Mouse (Mus musculus): ENCODE measurements around the gene Slc39a11. TPM values are rescaled to one million over a fixed set of nuclear protein-coding genes. Genes with fewer than 3 reads are reported as not detected.

Slc39a11 gene
- total RNA-seq, 4 experiments from 2014 or later, result 32.5 to 40.2 (median 36.8) TPM

DNA sequence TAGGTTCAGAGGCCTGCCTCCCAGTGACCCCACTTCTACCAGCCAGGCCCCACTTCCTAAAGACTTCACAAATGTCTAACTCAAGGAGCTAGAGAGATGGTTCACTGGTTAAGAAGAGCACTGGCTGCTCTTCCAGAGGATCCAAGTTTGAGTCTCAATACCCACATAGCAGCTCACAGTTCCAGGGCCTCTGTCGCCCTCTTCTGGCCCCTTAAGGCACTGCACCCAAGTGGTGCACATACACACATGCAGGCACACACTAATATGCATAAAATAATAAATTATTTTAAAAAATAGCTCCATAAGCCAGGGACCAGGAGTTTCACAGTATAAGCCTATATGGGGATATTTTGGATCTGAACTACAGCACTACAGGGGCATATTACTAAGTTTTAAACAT lies 252.5 kb downstream of the Slc39a11 start:
- DNase-seq, result no peak

DNA sequence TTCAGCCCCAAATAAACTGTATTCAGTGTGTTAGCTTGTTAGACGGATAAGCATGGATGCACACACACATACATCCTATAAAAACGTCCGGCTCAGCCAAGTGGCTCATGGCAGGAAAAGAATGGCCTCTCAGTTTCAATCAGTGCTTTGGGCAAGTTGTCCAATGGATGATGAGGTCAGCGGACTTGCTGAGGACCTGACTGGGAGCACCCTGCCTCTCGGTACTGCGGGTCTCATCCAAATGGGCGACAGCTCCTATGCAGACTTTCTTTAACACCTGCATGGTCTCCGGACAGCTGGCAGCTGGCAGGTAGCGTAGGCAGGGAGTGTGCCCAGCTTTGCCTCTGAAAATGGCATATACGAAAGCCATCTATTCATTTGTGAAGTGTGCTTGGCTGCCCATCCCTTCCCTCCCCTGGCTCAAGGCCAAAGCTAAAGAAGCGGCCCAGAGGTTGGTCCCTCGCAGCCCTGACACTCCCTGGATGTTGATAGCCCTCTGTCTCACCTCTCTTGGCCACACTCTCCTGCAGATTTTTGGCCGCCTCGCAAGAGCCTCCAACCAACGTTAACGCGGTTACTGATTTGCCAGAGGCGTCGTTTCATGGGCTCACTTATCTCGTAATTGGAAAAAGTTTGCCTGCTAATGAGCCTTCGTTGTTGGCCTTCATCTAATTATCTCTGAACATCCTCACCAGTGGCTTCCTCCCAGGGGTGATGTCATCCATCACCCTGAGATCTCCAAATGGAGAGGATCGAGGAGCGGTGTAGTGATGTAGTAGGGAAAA lies 256.3 kb downstream of the Slc39a11 start:
- DNase-seq, result peak; percentile 20

DNA sequence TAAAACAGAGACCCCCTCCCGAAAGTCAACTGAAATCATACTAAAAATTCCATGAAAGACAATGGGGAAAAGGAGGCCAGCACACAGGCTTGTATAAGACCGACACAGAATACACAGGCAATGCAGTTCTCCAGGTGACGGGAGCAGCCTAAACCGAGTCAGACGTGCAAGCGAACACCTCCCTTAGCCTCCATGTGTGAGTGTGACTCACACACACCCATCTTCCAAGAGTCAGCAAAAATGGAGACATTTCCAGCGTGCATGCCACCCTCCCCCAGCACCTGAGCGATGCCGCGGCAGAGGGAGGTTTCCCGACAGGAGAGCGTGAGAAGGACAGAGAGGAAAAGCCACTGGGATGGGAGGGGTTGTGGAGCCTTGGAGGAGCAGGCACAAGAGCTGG lies 258.2 kb downstream of the Slc39a11 start:
- DNase-seq, result no peak

DNA sequence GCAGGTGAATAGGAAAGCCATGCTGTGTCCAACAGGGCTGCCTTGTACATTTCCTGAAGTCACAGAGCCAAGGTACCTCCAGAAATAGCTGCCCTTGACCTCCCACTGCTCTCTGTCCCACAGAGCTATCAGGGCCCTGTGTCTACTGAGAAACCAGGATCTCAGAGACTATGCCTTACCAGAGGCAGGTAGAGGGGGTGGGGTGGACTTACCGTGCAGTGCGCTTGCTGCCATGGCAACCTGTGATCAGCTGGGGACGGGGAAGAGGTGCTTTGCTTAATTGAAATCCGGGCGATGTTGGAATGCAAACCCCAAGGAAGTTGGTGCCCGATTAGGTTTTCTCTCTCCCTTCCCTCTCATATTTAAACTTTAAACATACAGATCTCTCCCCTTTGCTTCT lies 260.2 kb downstream of the Slc39a11 start:
- no peak for DNase-seq

DNA sequence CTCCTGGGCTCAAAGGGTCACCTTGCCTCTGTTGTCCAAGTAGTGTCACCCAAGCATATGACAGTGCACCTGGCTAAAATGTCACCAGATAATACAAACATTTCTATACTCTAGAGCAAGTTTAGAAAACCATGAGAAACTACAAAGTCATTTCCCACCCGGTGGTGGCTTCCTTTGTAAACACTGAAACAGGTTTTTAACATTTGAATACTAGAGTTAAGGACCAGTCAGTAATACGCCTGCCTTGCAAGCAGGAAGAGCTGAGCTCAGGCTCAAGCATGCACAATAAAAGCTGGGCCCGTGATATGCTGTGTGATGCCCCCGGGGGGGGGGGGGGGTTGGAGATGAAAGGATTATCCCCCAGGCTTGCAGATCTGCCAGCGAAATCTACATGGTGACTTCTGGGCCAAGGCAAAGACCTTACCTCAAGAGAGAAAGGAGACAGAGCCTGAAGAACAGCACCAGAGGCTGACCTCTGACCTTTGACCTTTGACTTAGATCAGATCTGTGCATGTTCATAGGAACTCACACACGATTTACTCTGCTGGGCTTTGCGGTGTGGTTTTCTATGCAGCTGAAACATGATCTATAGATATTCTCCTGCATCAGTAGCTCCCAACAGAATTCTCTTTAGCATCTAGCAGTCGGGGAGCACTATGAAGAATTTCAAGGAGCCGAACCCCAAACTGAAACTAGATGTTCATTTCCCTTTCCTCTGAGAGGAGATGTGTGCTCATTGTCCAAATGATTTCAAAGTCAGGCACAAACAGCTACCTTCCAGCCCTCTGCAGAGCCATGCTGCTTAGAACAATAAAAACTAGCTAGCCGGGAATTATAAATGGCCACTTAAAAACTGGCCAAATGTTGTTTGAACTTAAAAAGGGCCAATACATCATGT lies 267.0 kb downstream of the Slc39a11 start:
- no peak for DNase-seq

DNA sequence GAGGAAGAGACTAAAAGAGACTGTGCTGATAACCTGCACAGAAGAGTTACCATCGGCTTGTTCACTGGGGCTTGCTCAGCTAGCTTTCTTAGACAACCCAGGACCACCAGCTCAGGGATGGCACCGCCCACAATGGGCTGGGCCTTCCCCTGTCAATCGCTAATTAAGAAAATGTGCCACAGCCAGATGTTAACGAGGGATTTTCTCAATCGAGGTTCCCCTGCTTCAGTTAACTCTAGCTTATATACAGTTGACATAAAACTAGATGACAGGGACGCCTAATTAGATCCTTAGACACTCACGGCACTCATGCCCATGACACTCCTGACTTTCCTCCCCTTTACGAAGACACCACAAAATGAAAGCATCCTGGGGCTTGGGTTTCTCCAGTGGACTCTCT lies 268.3 kb downstream of the Slc39a11 start:
- no peak for DNase-seq

DNA sequence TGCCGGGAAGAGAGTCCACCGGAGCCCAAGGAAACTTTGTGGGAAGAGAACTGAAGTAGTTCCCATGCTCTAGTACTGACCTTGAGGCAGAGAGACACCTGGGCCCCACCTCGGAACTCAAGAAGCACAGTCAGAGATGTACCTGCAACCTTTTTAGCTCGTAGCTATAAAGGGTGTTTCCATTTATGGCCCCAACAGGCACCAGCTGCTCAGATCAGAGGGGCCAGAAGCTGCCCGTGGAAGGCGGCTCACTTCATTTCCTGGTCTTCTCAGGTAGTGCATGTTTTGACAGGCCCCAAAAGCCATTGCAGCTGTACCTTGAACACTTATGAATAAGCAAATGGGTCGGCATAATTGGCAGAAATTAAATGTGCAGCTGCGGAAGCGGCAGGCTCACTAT lies 271.0 kb downstream of the Slc39a11 start:
- no peak for DNase-seq

DNA sequence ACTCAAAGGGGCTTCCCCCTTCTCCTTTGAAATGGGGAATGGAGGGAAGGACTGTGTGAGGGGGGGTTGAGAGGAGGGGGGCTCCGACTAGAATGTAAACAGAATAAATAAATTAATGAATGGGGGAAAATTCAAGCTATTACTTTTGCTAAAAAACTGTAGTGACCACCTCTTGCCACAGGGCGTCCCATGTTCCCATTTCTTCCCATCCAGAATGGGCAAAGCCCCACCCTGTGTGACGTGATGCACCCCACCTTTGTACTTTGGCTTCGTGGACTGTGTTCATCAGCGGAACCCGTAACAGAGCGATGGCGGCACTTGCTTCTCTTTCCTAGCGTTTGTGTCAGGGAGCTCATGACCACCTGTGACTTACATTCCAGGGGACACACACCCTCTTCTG lies 273.8 kb downstream of the Slc39a11 start:
- DNase-seq, result no peak

DNA sequence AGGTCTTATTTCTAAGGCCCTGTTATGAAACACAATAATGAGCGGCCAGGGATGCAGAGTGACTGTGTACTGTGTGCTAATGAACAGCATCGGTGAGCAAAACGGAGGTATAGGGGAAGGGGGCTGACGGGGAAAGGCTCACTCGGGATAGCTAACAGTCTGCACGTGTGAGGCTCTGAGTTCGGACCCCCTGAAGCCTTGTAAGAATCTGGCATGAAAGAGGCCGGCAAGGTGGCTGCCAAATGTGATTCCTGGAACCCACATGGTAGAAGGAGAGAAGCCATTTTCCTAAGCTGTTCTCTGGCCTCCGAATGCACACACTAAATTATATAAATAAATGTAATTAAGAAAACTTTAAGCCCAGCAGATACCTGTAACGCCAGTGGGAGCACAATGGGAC lies 276.0 kb downstream of the Slc39a11 start:
- DNase-seq, result no peak

DNA sequence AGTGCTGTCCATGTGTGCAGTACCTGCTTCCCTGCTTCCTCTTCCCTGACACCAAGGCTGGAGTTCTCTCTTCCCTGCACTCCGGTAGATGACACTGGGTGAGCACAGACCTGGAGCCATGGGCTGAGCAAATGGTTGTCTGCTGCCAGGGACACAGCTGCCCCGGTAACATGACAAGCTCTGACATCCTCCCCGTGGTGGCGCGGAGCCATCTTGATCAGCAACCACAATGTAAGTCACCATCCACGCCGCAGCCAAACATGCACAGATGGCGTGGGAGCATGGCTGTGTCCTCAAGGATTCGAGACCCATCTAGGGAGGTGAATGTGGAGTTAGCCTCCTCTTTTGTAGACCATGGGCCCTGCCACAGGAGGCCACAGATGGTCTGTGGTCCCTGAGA lies 276.5 kb downstream of the Slc39a11 start:
- DNase-seq, result no peak

DNA sequence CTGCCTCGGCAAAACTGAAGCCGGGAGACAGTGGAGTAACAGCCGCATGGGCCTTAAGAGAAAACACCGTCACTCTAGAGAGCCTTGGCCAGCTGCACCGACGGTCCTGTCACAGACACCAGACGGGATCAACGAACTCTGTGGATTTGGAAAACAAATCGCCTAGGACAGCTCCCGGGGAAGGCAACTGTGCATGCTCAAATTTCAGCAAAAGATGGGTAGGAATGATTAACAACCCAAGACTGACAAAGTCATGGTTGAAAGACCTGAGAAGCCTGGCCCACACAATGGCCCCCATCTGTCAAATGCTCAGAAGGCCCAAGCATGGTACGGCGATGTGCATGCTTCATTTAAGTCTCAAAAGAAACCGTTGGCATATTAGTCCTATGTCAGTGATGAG lies 281.8 kb downstream of the Slc39a11 start:
- no peak for DNase-seq

DNA sequence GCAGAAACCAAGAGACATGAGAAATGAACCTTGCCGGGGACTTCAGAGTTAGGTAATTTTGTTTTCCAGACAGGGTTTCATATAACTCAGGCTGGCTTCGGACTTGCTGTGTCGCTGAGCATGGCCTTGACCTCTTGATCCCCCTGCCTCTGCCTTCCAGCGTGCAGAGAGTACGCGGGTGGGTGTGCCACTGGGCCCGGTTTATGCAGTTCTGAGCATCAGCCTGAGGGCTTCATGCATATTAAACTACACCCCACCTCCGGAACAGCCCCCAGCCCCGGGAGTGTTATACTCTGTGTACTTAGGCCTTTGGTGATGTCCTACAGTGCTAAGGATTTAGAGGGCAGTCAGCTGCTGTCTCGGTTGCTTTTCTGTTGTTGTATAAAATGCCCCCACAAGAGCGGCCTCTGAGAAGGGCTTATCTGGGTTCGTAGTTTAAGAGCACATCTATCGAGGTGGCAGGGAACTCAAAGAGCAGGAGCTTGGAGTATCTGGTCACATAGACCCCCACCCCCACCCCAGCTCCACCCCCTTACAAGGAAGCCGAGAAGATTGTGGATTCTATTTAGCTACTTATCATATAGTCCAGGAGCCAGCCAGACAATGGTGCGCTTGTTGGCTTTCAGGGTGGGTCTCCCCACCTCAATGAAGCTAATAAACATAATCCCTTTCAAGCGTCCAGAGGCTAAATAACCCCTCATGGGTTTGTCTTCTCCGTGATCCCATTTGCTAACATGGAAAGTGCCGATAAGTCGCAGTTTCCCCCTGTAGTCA lies 283.4 kb downstream of the Slc39a11 start:
- DNase-seq, result peak; percentile 25

DNA sequence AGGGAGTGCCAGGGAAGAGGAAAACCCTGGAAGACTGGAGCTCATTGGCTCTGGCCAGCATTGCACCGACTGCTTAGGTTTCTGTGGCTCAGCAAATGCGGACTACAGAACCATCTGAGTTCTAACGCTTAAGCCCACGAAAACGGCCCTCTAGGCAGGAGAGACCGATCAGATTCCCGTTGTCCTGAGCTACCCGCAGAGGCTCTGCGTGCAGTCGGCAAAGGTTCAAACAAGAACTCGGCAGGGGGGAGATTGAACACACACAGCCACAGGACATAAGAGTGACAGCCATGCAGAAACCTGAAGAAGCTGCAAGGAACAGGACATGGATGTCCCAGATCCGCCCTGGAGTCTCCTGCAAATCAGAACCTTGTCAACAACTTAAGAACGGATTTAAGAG lies 286.1 kb downstream of the Slc39a11 start:
- no peak for DNase-seq

DNA sequence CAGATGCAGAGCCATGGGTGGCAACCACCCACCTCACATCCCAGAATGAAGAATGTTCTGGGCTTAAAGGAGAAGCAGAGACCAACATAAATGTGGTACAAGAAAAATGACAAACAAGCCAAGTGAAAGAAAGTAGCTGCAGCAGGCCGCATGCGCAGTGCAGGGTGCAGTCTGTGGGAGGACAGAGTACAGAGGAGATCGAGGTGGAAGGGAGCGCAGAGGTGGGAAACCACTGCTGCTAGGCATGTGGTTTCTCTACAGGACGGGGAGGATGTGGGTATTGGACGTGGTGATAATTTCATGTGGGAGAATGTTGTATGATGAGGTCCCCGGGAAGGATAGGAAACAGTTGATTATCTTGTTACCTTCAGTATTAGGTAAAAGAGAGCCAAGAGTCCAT lies 287.3 kb downstream of the Slc39a11 start:
- DNase-seq, result no peak

DNA sequence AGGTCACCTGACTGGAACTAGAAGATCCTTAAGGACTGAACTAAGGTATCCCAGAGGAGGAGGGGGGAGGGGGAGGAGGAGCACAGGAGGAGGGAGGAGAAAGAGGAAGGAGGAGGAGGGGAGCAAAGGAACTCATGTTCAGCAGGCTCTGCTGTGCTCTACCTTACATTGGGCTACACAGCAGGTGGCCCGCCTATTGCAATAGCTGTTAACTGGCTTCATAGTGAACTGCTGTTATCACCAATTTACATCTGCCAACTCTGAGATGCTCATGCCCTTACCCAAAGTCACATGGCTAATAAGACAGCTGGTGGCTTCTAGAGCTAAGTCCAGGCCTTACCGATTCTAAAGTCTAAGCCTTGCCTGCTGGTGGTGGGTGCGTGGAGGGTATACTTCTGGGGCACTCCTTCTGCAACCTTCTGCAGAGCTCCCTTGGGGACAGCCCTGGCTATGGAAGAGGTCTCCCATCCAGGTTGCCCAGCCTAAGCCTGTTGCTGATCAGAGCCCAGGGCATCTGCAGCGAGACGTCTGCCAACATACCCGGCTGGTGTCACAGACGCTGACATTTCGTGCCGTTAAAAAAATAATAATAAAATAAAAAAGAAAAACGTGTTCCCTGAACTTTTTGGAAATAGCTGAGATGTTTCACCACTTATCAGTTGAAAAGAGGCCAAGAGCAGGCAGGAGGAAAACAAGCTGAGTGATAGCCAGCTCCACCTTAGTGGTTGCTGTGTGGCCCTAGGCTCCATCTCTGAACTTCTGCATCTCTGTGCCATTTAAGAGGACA lies 289.6 kb downstream of the Slc39a11 start:
- DNase-seq, result no peak

DNA sequence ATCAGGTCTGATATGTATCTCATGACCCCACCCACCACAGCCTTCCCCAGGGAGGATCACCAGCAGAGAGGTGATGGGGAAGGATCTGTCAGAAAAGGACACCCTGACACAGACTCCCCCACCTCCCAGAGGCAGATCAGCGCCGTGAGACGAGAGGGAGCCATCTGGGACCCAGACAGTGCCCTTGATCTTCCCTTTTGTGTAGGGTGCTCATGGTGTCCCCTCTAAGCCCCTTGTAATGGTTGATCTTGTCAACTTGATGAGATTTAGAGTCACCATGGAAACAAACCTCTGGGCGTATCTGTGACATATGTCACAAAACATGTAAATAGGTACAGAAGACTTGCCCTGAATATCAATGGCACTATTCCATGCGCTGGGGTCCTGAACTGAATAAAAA lies 293.9 kb downstream of the Slc39a11 start:
- DNase-seq, result no peak

DNA sequence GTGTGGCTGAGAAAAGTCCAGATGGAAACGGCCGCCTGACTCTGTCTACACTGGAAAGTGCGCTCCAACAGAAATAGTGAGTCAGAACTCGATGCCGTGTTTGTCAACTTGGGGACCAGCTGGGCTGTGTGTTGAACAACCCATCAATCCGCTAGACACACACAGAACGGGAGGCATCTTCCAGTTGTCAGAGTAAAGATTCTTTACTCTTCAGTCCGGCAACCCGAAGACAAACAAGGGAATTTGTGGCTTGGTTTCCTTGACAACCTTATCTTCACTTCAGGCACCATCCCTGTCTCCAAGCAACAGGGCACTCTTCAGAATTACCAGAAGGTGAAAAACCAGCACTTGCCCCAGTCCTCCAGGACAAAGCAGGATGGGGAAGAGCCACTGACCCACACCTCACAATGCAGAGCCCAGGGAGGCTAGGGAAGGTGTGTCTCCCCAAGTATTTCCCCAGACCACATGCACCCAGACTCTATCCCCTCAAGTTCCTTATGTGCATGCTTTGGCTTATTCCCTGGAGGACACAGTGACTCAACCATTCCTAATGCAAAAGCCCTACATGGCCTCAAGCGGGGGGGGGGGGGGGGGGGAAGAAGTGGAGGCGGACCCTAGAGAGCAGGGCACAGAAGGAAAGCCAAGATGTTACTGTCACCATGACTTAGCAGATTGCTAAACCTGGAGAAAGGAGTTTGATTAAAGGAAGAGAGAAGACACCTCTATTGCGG lies 297.6 kb downstream of the Slc39a11 start:
- no peak for DNase-seq

DNA sequence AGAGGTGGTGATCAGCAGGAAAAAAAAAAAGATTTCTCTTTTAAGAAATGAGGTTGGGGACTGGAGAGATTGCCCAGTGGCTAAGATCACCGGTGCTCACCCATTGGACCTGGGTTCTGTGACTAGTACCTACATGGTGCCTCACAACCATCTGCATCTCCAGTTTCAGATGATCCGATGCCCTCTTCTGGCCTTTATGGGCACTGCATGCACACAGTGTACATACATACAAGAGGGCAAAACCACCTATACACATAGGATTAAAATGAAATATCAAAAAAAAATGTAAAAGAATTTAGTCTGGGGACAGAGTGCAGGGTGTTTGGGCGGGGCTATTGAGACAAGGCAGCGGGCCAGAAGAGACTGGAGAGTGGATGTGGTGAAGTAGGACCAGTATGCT lies 299.3 kb downstream of the Slc39a11 start:
- no peak for DNase-seq

DNA sequence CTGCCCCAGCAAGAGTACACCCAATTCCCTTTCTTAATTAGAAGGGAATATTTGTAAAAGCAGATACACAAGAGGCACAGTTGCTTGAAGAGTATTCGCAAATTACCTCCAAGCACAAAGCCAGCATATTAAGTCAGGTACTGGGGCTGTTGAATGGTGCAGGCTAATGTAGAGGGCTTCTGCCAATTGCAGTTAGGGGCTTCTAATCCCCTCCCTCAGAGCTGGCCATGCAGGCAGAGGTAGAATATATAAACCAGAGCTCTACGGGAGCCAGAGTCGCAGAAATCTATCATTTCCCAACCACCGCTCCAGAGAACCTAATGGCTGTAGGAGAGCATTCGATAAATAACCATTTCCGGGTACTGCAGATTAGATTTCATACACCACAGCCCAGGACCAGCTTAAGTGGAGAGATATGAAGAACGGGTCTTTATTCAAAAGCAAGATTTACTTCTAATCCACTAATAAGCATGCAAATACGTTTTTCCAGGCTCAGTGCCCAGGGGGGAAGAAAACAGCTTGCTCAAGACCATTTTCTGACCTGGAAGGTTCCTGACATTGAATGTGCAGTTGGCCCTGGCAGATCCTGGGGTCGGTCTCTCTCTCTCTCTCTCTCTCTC lies 302.9 kb downstream of the Slc39a11 start:
- no peak for DNase-seq

DNA sequence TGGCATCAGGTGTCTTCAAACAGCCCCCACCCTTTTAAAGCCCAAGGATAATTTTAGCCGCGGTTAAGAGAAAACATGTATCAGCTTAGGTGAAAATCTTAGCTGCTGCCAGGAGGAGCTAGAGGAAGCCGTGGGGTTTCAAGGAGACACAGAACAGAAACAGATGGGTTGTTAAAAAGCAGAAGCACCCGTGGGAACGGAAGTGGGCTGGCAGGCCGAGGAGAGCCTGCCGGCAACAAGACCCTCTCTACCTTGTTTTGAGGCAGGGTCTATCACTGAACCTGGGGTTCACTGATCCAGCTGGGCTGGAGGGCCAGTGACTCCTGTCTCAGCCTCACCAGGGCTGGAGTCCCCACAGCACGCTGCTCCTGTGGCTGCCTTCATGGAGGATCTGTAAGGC lies 310.1 kb downstream of the Slc39a11 start:
- no peak for DNase-seq

DNA sequence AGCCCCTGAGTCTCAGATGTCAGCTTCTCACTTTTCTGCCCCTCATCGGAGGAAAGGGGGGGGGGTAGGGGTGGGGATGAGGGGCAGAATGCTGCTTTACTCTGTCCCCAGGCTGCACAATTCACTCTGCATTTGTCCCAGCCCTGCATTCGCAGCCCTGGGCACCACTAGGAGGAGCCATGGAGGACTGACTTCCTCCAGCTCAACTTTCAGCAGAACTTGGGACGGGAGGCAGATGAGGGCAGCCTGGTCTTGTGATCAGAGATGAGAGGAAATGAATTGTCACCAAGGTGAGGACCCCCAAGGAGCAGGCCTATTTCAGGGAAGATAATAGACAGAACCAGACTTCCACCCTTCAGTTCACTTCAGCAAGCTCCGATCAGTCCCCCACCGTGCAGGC lies 311.3 kb downstream of the Slc39a11 start:
- no peak for DNase-seq

All from adrenal gland, adult 8-10 months (tissue).